Mouse (Mus musculus) embryo, embryonic 10.5 days (tissue): ENCODE measurements at regions not wholly inside any gene's neighbourhood (a gene's known extent, or its start where the extent isn't known, plus 50 kb on each side); places are given as distances from the start of the nearest gene placed in this dataset.

ENCODE experiments used
- DNase-seq: peaks from one replicate; pipeline ENCODE4 v3.0.0-alpha.2; 2015; ENCODE audit warnings: low spot score

DNA sequence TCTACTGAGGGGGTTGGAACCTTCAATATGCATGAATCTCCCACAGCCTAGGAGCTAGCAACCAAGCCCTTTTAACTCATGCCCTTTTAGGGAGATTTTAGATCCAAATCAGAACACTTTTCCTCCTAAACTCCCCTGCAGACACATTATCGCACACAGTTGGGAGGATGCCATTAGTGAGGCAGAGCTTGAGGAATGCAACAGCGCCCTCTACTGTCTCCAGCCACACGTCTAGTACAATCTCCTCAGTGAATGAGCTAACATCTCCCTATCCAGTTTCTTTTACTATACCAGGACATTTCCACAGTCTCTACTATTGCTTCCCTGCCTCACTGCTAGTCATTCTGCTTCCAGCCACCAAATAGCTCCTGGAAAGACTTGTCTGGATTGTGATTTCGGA is 59.3 kb downstream of the 1700080O16Rik start:
- peak; percentile 88 for DNase-seq

DNA sequence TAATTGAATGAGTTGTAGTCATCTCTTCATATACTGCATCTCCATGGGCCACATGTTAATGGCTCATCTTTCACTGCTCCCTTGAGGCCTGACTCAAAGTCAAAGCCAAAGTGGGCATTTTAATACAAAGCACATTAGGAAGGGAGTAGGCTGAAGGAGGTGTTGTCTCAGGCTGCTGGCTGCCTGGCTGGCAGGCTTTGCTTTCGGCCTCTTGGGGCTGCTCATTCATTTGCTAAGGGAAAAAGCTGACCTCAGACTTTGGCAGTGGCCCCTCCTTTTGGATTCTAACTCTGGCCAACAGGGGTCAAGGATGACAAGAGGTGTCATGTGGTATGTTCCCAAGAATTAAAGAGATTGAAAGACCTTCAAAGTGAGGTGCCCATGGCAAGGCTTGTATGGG is 61.0 kb downstream of the 1700080O16Rik start:
- DNase-seq, result peak; percentile 26

- DNase-seq, result no peak
Observed at GRCm38 (mm10) chrX:51910576-51910975, 62.0 kb downstream of the 1700080O16Rik start.

- no peak for DNase-seq
Observed at GRCm38 (mm10) chrX:51898445-51898844, 74.1 kb downstream of the 1700080O16Rik start.

- peak; percentile 65 for DNase-seq
Observed at GRCm38 (mm10) chrX:51897059-51897458, 75.5 kb downstream of the 1700080O16Rik start.

GRCm38 (mm10) chrX:51895646-51896190 is 76.9 kb downstream of the 1700080O16Rik start:
- no peak for DNase-seq

DNA sequence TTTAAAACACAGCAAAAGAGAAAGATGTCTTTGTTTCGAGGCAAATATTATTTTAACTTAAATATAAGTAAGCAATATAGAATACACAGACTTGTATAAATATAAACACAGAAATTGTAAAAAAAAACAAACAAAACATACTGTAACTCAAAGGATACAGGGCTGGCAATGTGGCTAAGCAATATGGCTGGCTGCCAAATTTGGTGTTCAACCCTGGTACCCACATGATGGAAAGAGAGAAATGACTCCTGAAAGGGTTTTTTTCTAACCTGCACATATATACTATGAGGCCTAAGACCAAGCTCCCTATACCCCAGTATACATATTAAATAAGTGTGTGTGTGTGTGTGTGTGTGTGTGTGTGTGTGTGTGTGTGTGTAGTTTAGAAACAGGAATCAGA is 79.9 kb downstream of the 1700080O16Rik start:
- no peak for DNase-seq

DNA sequence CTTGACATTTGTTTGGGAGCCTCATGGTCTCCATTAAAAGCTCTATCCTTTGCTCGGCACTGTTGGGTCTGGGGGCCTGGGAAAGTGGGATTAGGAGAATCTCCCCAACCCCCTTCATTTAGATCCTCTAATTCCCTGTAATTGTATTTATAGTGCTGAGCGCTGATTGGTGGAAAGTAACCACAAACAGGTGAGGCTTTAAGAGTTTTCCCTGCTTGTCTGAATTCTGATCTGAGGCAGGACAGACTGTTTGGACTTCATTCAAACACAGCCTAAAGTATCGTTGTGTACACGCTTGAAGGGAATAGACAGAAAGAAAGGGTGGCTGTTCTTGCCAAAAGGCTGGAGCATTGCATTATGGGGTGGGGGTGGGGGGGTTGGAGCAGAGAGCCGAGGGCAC is 85.1 kb upstream of the Usp26 start:
- no peak for DNase-seq
